8 mouse cellular contexts compared by ENCODE assay signal in genomic region chr2:32834496-32834895, GRCm38 (mm10). TPM values are rescaled to one million over a fixed set of nuclear protein-coding genes. Genes with fewer than 3 reads are reported as not detected.
DNase-seq lines count a peak whose midpoint lies in the region; ATAC-seq and TF ChIP-seq lines count a peak whose summit lies in the region.

No protein-coding gene starts in this region.

- H3K79me2 ChIP-seq in liver, adult 2 months (ENCODE audit: control insufficient read depth, insufficient read depth, low read length) = no peaks in the 10 kb centered on the region

- WGBS in liver, adult 2 months = 51% methylated on average over 7 of the region's 7 CpGs
- 73% methylated on average over 7 of the region's 7 CpGs for WGBS in hindbrain, embryonic 14.5 days
- 28% methylated on average over 7 of the region's 7 CpGs for WGBS in liver, embryonic 13.5 days (ENCODE audit: insufficient replicate concordance)
- WGBS in midbrain, embryonic 11.5 days = 63% methylated on average over 7 of the region's 7 CpGs

- H3K9me3 ChIP-seq in hindbrain, embryonic 14.5 days (ENCODE audit: control insufficient read depth, low read length) = no peaks in the 10 kb centered on the region
- H3K9me3 ChIP-seq in liver, embryonic 13.5 days (replicated peaks) = no peaks in the 10 kb centered on the region
- H3K9me3 ChIP-seq in midbrain, embryonic 11.5 days (ENCODE audit: control insufficient read depth, low read length) = no peaks in the 10 kb centered on the region

- H3K9ac ChIP-seq in liver, adult 2 months (ENCODE audit: low read depth, low read length) = no peak overlapping the region; the same call in 1 of the 2 replicates
- H3K9ac ChIP-seq in hindbrain, embryonic 14.5 days = no peak overlapping the region
- H3K9ac ChIP-seq in liver, embryonic 13.5 days = no peak overlapping the region
- H3K9ac ChIP-seq in midbrain, embryonic 11.5 days (ENCODE audit: low read length) = no peak overlapping the region

- DNase-seq in liver, adult 2 months (ENCODE audit: extremely low read depth, low read depth, low spot score) = peak; percentile 37
- DNase-seq in liver = no peak
- no peak for DNase-seq in hindbrain, embryonic 14.5 days (ENCODE audit: low spot score)
- DNase-seq in liver, embryonic 13.5 days = no peak
- DNase-seq in thymus, postnatal 25 days = peak; percentile 52
- DNase-seq in midbrain, embryonic 11.5 days (ENCODE audit: low spot score, missing footprints) = no peak

- no peak for TF ChIP-seq CTCF in liver, adult 2 months (IDR thresholded peaks at IDR 0.05; ENCODE audit: low read depth, low read length)
- no peak for TF ChIP-seq CTCF in cortical plate, adult 2 months (IDR thresholded peaks at IDR 0.05; ENCODE audit: extremely low read depth, insufficient read depth, low read length)

- no peaks in the 10 kb centered on the region for H3K36me3 ChIP-seq in liver, adult 2 months (ENCODE audit: control insufficient read depth, insufficient read depth, low read length)
- 0 out of 2 replicates have a peak, but pooled peaks cover 7% of the 10 kb centered on the region for H3K36me3 ChIP-seq in hindbrain, embryonic 14.5 days (replicated peaks; ENCODE audit: control insufficient read depth, insufficient read depth)
- no peaks in the 10 kb centered on the region for H3K36me3 ChIP-seq in liver, embryonic 13.5 days
- H3K36me3 ChIP-seq in midbrain, embryonic 11.5 days (ENCODE audit: control insufficient read depth, insufficient read depth, low read length) = no peaks in the 10 kb centered on the region; the same call in 1 of the 2 replicates

- no peak for TF ChIP-seq POLR2A in liver, adult 2 months (IDR thresholded peaks at IDR 0.05; ENCODE audit: extremely low read depth, insufficient read depth, low read length)
- TF ChIP-seq POLR2A in cortical plate, adult 2 months (IDR thresholded peaks at IDR 0.05; ENCODE audit: extremely low read depth, insufficient read depth, low read length) = no peak

- no peak for ATAC-seq in hindbrain, embryonic 14.5 days (ENCODE audit: low FRiP score)
- ATAC-seq in liver, embryonic 13.5 days (ENCODE audit: low read depth) = no peak
- no peak for ATAC-seq in frontal cortex, adult (ENCODE audit: low TSS enrichment)
- no peak for ATAC-seq in midbrain, embryonic 11.5 days (ENCODE audit: low FRiP score)

- H3K4me3 ChIP-seq in liver, adult 2 months (ENCODE audit: insufficient read depth, low read depth, low read length) = no peak overlapping the region
- no peak overlapping the region for H3K4me3 ChIP-seq in cortical plate, adult 2 months (ENCODE audit: insufficient read depth, low read length)
- no peak overlapping the region for H3K4me3 ChIP-seq in hindbrain, embryonic 14.5 days (replicated peaks; ENCODE audit: low read length)
- H3K4me3 ChIP-seq in liver, embryonic 13.5 days (replicated peaks) = no peak overlapping the region
- no peak overlapping the region for H3K4me3 ChIP-seq in midbrain, embryonic 11.5 days (ENCODE audit: low read depth, low read length)

- H3K4me1 ChIP-seq in liver, adult 2 months (ENCODE audit: control insufficient read depth, insufficient read depth, low read length) = no peaks in the 10 kb centered on the region
- peaks cover 31% of the 10 kb centered on the region for H3K4me1 ChIP-seq in cortical plate, adult 2 months (ENCODE audit: control insufficient read depth, insufficient read depth, low read length)
- H3K4me1 ChIP-seq in hindbrain, embryonic 14.5 days (replicated peaks; ENCODE audit: control insufficient read depth, insufficient read depth, low read length) = 0 out of 2 replicates have a peak, but pooled peaks cover 3% of the 10 kb centered on the region
- peaks cover 31% of the 10 kb centered on the region for H3K4me1 ChIP-seq in liver, embryonic 13.5 days (replicated peaks)
- no peaks in the 10 kb centered on the region for H3K4me1 ChIP-seq in midbrain, embryonic 11.5 days (ENCODE audit: control insufficient read depth, insufficient read depth, low read length)

- H3K4me2 ChIP-seq in hindbrain, embryonic 14.5 days (replicated peaks) = no peak overlapping the region
- H3K4me2 ChIP-seq in liver, embryonic 13.5 days = no peak overlapping the region
- no peak overlapping the region for H3K4me2 ChIP-seq in midbrain, embryonic 11.5 days

- H3K27me3 ChIP-seq in liver, adult 2 months (ENCODE audit: control insufficient read depth, insufficient read depth, low read length) = no peaks in the 10 kb centered on the region
- no peaks in the 10 kb centered on the region for H3K27me3 ChIP-seq in hindbrain, embryonic 14.5 days (ENCODE audit: control insufficient read depth, insufficient read depth, low read length)
- no peaks in the 10 kb centered on the region for H3K27me3 ChIP-seq in liver, embryonic 13.5 days
- no peaks in the 10 kb centered on the region for H3K27me3 ChIP-seq in midbrain, embryonic 11.5 days (ENCODE audit: control insufficient read depth, insufficient read depth, low read length)

- peak overlapping the region; percentile 84 for H3K27ac ChIP-seq in liver, adult 2 months (replicated peaks; ENCODE audit: insufficient read depth, low read depth, low read length)
- peak overlapping the region; percentile 72; the same call in 1 of the 2 replicates for H3K27ac ChIP-seq in cortical plate, adult 2 months (ENCODE audit: insufficient read depth, low read length)
- peak overlapping the region; percentile 32; the same call in 1 of the 2 replicates for H3K27ac ChIP-seq in hindbrain, embryonic 14.5 days
- peak overlapping the region; percentile 31; the same call in 1 of the 2 replicates for H3K27ac ChIP-seq in liver, embryonic 13.5 days
- no peak overlapping the region for H3K27ac ChIP-seq in midbrain, embryonic 11.5 days (ENCODE audit: low read depth, low read length)

RNA-seq across cellular contexts. Expression of gene Stxbp1, which starts 12.5 kb away (rescaled TPM):
- 0.74 and 1.7 TPM in 2 replicates for total RNA-seq in liver, adult 2 months (2014; rRNA removed)
- polyA plus RNA-seq in liver, adult 2 months (2012; rRNA removed) = 1.3 and 1.6 TPM in 2 replicates
- polyA plus RNA-seq in cortical plate, adult 2 months (2012; rRNA removed) = 709 and 713 TPM in 2 replicates
- polyA plus RNA-seq in hindbrain, embryonic 14.5 days (2014; fragmentation: Nextera tagmentation; extraction: Ambion mirVana) = 275 and 317 TPM in 2 replicates
- polyA plus RNA-seq in liver, embryonic 13.5 days (2015; fragmentation: Nextera tagmentation; extraction: Ambion mirVana) = 3.3 and 3.7 TPM in 2 replicates
- polyA plus RNA-seq in midbrain, embryonic 11.5 days (2014; fragmentation: Nextera tagmentation; extraction: Ambion mirVana) = 51.4 and 53.8 TPM in 2 replicates

RNA-seq across cellular contexts. Expression of gene Fam129b, which starts 41.4 kb away (rescaled TPM):
- total RNA-seq in liver, adult 2 months (2014; rRNA removed) = 6.5 and 6.8 TPM in 2 replicates
- polyA plus RNA-seq in liver, adult 2 months (2012; rRNA removed) = 5.6 and 10.5 TPM in 2 replicates
- polyA plus RNA-seq in cortical plate, adult 2 months (2012; rRNA removed) = 27.1 and 29.0 TPM in 2 replicates
- polyA plus RNA-seq in hindbrain, embryonic 14.5 days (2014; fragmentation: Nextera tagmentation; extraction: Ambion mirVana) = 16.8 and 19.4 TPM in 2 replicates
- 7.0 and 7.6 TPM in 2 replicates for polyA plus RNA-seq in liver, embryonic 13.5 days (2015; fragmentation: Nextera tagmentation; extraction: Ambion mirVana)
- polyA plus RNA-seq in midbrain, embryonic 11.5 days (2014; fragmentation: Nextera tagmentation; extraction: Ambion mirVana) = 10.3 and 10.6 TPM in 2 replicates

RNA-seq across cellular contexts. Expression of gene Cfap157, which starts 50.3 kb away (rescaled TPM):
- not detected in 2 replicates for total RNA-seq in liver, adult 2 months (2014; rRNA removed)
- not detected in 2 replicates for polyA plus RNA-seq in liver, adult 2 months (2012; rRNA removed)
- 0.11 and 0.35 TPM in 2 replicates for polyA plus RNA-seq in cortical plate, adult 2 months (2012; rRNA removed)
- 0.42 and 1.2 TPM in 2 replicates for polyA plus RNA-seq in hindbrain, embryonic 14.5 days (2014; fragmentation: Nextera tagmentation; extraction: Ambion mirVana)
- polyA plus RNA-seq in liver, embryonic 13.5 days (2015; fragmentation: Nextera tagmentation; extraction: Ambion mirVana) = 0.24 and 0.25 TPM in 2 replicates
- polyA plus RNA-seq in midbrain, embryonic 11.5 days (2014; fragmentation: Nextera tagmentation; extraction: Ambion mirVana) = 0.08 and 0.28 TPM in 2 replicates

RNA-seq across cellular contexts. Expression of gene Ptrh1, which starts 58.9 kb away (rescaled TPM):
- total RNA-seq in liver, adult 2 months (2014; rRNA removed) = 1.2 and 1.5 TPM in 2 replicates
- 2.3 and 2.8 TPM in 2 replicates for polyA plus RNA-seq in liver, adult 2 months (2012; rRNA removed)
- 5.4 and 6.6 TPM in 2 replicates for polyA plus RNA-seq in cortical plate, adult 2 months (2012; rRNA removed)
- polyA plus RNA-seq in hindbrain, embryonic 14.5 days (2014; fragmentation: Nextera tagmentation; extraction: Ambion mirVana) = 4.3 and 5.1 TPM in 2 replicates
- polyA plus RNA-seq in liver, embryonic 13.5 days (2015; fragmentation: Nextera tagmentation; extraction: Ambion mirVana) = 2.4 and 3.6 TPM in 2 replicates
- 3.2 and 3.9 TPM in 2 replicates for polyA plus RNA-seq in midbrain, embryonic 11.5 days (2014; fragmentation: Nextera tagmentation; extraction: Ambion mirVana)

RNA-seq across cellular contexts. Expression of gene Ttc16, which starts 59.1 kb away (rescaled TPM):
- under 0.01 and 0.07 TPM in 2 replicates for total RNA-seq in liver, adult 2 months (2014; rRNA removed)
- 0.10 and 0.22 TPM in 2 replicates for polyA plus RNA-seq in liver, adult 2 months (2012; rRNA removed)
- polyA plus RNA-seq in cortical plate, adult 2 months (2012; rRNA removed) = 1.8 and 2.2 TPM in 2 replicates
- 0.52 and 0.74 TPM in 2 replicates for polyA plus RNA-seq in hindbrain, embryonic 14.5 days (2014; fragmentation: Nextera tagmentation; extraction: Ambion mirVana)
- 0.07 and 0.13 TPM in 2 replicates for polyA plus RNA-seq in liver, embryonic 13.5 days (2015; fragmentation: Nextera tagmentation; extraction: Ambion mirVana)
- 0.26 and 0.30 TPM in 2 replicates for polyA plus RNA-seq in midbrain, embryonic 11.5 days (2014; fragmentation: Nextera tagmentation; extraction: Ambion mirVana)

Comparison
In these comparisons a context has a peak if more than half of its experiments do, and no peak if none do; other contexts are left out.
1. DNase-seq: peak in liver, adult 2 months (single experiment) and thymus, postnatal 25 days (single experiment); none in liver (single experiment), hindbrain, embryonic 14.5 days (single experiment), liver, embryonic 13.5 days (single experiment) and midbrain, embryonic 11.5 days (single experiment).
2. RNA of gene Stxbp1, which starts 12.5 kb away (polyA plus RNA-seq): 709 to 713 TPM in cortical plate, adult 2 months, 275 to 317 TPM in hindbrain, embryonic 14.5 days and 51.4 to 53.8 TPM in midbrain, embryonic 11.5 days; 3.3 to 3.7 TPM in liver, embryonic 13.5 days and 1.3 to 1.6 TPM in liver, adult 2 months; every median in the first group is over 10 times any median in the second.